Mouse (Mus musculus): ENCODE results near the gene Camta2. TPM values are rescaled to one million over a fixed set of nuclear protein-coding genes. Genes with fewer than 3 reads are reported as not detected.
A peak's percentile ranks its signal among the peaks of the same experiment; 100 is the strongest.

Gene Camta2
- polyA plus RNA-seq, 1 experiment from 2014 or later = 4.4 TPM

GRCm38 (mm10) chr11:70668335-70668770 is 19.6 kb downstream of the Camta2 start:
- Histone ChIP-seq H3K36me3 (replicated peaks; ENCODE audit: control insufficient read depth, insufficient read depth, low read depth, low read length) (peaks cover 4% of the 10 kb centered on the region), H3K27ac (replicated peaks; ENCODE audit: low read depth, low read length) (peak overlapping the region; percentile 77), H3K27me3 (ENCODE audit: control insufficient read depth, insufficient read depth, low read length) (no peaks in the 10 kb centered on the region), H3K4me3 (ENCODE audit: low read depth, low read length) (peak overlapping the region; percentile 51), H3K9me3 (replicated peaks; ENCODE audit: control insufficient read depth, low read length) (no peaks in the 10 kb centered on the region), H3K4me2 (ENCODE audit: low read depth, low read length) (peak overlapping the region; percentile 71), H3K9ac (replicated peaks; ENCODE audit: low read length) (peak overlapping the region; percentile 59), H3K4me1 (ENCODE audit: control insufficient read depth, insufficient read depth, low read length) (no peaks in the 10 kb centered on the region)
- 2% methylated on average over 15 of the region's 15 CpGs for WGBS
- peak; percentile 54 for ATAC-seq (replicated peaks; ENCODE audit: insufficient number of reproducible peaks, low FRiP score, low TSS enrichment, low read depth)
- no peak for DNase-seq (ENCODE audit: low spot score)

DNA sequence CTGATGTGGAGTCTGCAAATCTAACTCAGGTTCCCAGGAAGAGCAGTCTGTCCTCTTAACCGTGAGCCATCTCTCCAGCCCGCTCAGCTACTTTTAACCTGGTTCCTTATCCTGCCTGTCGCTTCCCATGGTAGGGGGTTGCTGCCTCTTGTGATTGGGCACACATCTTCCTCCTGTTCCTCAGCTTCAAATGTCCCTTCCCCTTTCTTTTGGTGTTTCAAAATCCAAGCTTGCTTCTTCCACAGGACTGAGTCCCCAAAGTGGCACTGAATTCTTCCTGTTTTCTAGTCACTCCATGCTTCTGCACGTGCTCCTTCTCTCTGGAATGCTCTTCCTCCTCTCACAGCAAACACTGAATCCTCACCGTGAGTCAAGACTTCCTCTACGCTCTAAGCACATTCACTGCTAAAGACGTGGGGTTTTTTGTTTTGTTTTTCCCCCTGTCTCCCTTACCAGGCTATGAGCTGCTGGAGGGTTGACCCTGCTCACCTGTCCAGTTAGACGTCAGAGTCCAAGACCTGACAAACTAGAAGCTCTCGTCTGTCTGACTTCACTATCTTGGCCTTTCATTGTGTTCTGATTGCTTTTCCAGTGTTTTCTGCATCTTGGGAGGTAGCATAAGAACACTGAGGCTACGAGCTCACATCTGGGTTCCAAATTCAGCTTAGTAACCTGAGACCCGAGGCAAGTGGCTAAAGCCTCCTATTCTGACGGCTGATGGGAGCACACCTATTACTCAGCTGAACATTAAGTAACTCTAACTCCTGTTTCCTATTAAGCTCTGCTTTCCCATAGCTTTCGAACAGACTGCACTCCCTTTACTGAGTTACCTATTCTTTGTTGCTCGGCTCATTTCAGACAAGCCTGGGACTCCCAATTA is 20.4 kb downstream of the Camta2 start:
- Histone ChIP-seq H3K4me3 (ENCODE audit: low read depth, low read length) (peak overlapping the region; percentile 51), H3K27me3 (ENCODE audit: control insufficient read depth, insufficient read depth, low read length) (no peaks in the 10 kb centered on the region), H3K9ac (replicated peaks; ENCODE audit: low read length) (peak overlapping the region; percentile 59), H3K27ac (replicated peaks; ENCODE audit: low read depth, low read length) (peak overlapping the region; percentile 77), H3K4me2 (ENCODE audit: low read depth, low read length) (peak overlapping the region; percentile 71), H3K9me3 (replicated peaks; ENCODE audit: control insufficient read depth, low read length) (no peaks in the 10 kb centered on the region), H3K4me1 (ENCODE audit: control insufficient read depth, insufficient read depth, low read length) (no peaks in the 10 kb centered on the region), H3K36me3 (replicated peaks; ENCODE audit: control insufficient read depth, insufficient read depth, low read depth, low read length) (peaks cover 4% of the 10 kb centered on the region)
- ATAC-seq (replicated peaks; ENCODE audit: insufficient number of reproducible peaks, low FRiP score, low TSS enrichment, low read depth) = no peak
- peak; percentile 62 for DNase-seq (ENCODE audit: low spot score)
- 56% methylated on average over 14 of the region's 14 CpGs for WGBS

GRCm38 (mm10) chr11:70666687-70667086 is 21.2 kb downstream of the Camta2 start:
- ATAC-seq (replicated peaks; ENCODE audit: insufficient number of reproducible peaks, low FRiP score, low TSS enrichment, low read depth) (no peak), DNase-seq (ENCODE audit: low spot score) (no peak)
- Histone ChIP-seq H3K36me3 (replicated peaks; ENCODE audit: control insufficient read depth, insufficient read depth, low read depth, low read length) (peaks cover 7% of the 10 kb centered on the region), H3K9me3 (replicated peaks; ENCODE audit: control insufficient read depth, low read length) (no peaks in the 10 kb centered on the region), H3K27me3 (ENCODE audit: control insufficient read depth, insufficient read depth, low read length) (no peaks in the 10 kb centered on the region), H3K4me3 (ENCODE audit: low read depth, low read length) (no peak overlapping the region), H3K4me2 (ENCODE audit: low read depth, low read length) (no peak overlapping the region), H3K9ac (replicated peaks; ENCODE audit: low read length) (no peak overlapping the region), H3K4me1 (ENCODE audit: control insufficient read depth, insufficient read depth, low read length) (no peaks in the 10 kb centered on the region), H3K27ac (replicated peaks; ENCODE audit: low read depth, low read length) (no peak overlapping the region)
- 94% methylated on average over 8 of the region's 8 CpGs for WGBS

- no peak for ATAC-seq (replicated peaks; ENCODE audit: insufficient number of reproducible peaks, low FRiP score, low TSS enrichment, low read depth)
- no peak overlapping the region for H3K27ac ChIP-seq (replicated peaks; ENCODE audit: low read depth, low read length)
- H3K9me3 ChIP-seq (replicated peaks; ENCODE audit: control insufficient read depth, low read length) = no peaks in the 10 kb centered on the region
- H3K4me2 ChIP-seq (ENCODE audit: low read depth, low read length) = no peak overlapping the region
- WGBS = 89% methylated on average over 9 of the region's 9 CpGs
- no peak for DNase-seq (ENCODE audit: low spot score)
- no peak overlapping the region for H3K9ac ChIP-seq (replicated peaks; ENCODE audit: low read length)
- no peaks in the 10 kb centered on the region for H3K4me1 ChIP-seq (ENCODE audit: control insufficient read depth, insufficient read depth, low read length)
- no peak overlapping the region for H3K4me3 ChIP-seq (ENCODE audit: low read depth, low read length)
- peaks cover 7% of the 10 kb centered on the region for H3K36me3 ChIP-seq (replicated peaks; ENCODE audit: control insufficient read depth, insufficient read depth, low read depth, low read length)
- no peaks in the 10 kb centered on the region for H3K27me3 ChIP-seq (ENCODE audit: control insufficient read depth, insufficient read depth, low read length)
Observed at GRCm38 (mm10) chr11:70664741-70665140, 23.2 kb downstream of the Camta2 start.

GRCm38 (mm10) chr11:70663957-70664356 is 23.9 kb downstream of the Camta2 start:
- Histone ChIP-seq H3K4me1 (ENCODE audit: control insufficient read depth, insufficient read depth, low read length) (no peaks in the 10 kb centered on the region), H3K27me3 (ENCODE audit: control insufficient read depth, insufficient read depth, low read length) (no peaks in the 10 kb centered on the region), H3K9ac (replicated peaks; ENCODE audit: low read length) (no peak overlapping the region), H3K36me3 (replicated peaks; ENCODE audit: control insufficient read depth, insufficient read depth, low read depth, low read length) (peaks cover 7% of the 10 kb centered on the region), H3K9me3 (replicated peaks; ENCODE audit: control insufficient read depth, low read length) (no peaks in the 10 kb centered on the region), H3K27ac (replicated peaks; ENCODE audit: low read depth, low read length) (no peak overlapping the region), H3K4me3 (ENCODE audit: low read depth, low read length) (no peak overlapping the region), H3K4me2 (ENCODE audit: low read depth, low read length) (no peak overlapping the region)
- no peak for DNase-seq (ENCODE audit: low spot score)
- no peak for ATAC-seq (replicated peaks; ENCODE audit: insufficient number of reproducible peaks, low FRiP score, low TSS enrichment, low read depth)
- 93% methylated on average over 6 of the region's 6 CpGs for WGBS

- Histone ChIP-seq H3K36me3 (replicated peaks; ENCODE audit: control insufficient read depth, insufficient read depth, low read depth, low read length) (peaks cover 7% of the 10 kb centered on the region), H3K9ac (replicated peaks; ENCODE audit: low read length) (no peak overlapping the region), H3K4me2 (ENCODE audit: low read depth, low read length) (no peak overlapping the region), H3K27me3 (ENCODE audit: control insufficient read depth, insufficient read depth, low read length) (no peaks in the 10 kb centered on the region), H3K4me3 (ENCODE audit: low read depth, low read length) (no peak overlapping the region), H3K27ac (replicated peaks; ENCODE audit: low read depth, low read length) (no peak overlapping the region), H3K4me1 (ENCODE audit: control insufficient read depth, insufficient read depth, low read length) (no peaks in the 10 kb centered on the region), H3K9me3 (replicated peaks; ENCODE audit: control insufficient read depth, low read length) (no peaks in the 10 kb centered on the region)
- DNase-seq (ENCODE audit: low spot score) (no peak), ATAC-seq (replicated peaks; ENCODE audit: insufficient number of reproducible peaks, low FRiP score, low TSS enrichment, low read depth) (no peak)
- 90% methylated on average over 8 of the region's 8 CpGs for WGBS
Observed at GRCm38 (mm10) chr11:70663101-70663500, 24.8 kb downstream of the Camta2 start.

DNA sequence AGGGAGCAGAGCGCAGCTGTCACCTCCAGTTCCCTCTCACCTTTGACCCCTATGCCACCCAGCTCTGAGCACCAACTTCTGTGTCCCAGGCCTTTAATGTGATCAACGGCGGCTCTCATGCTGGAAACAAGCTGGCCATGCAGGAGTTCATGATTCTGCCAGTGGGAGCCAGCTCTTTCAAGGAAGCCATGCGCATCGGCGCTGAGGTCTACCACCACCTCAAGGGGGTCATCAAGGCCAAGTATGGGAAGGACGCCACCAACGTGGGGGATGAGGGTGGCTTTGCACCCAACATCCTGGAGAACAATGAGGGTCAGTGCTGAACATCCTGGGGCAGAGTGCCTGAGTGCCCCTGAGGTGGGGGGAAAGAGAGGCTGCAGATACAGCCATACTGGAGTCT is 27.3 kb downstream of the Camta2 start:
- Histone ChIP-seq H3K4me1 (ENCODE audit: control insufficient read depth, insufficient read depth, low read length) (peaks cover 7% of the 10 kb centered on the region), H3K4me3 (ENCODE audit: low read depth, low read length) (no peak overlapping the region), H3K36me3 (replicated peaks; ENCODE audit: control insufficient read depth, insufficient read depth, low read depth, low read length) (peaks cover 7% of the 10 kb centered on the region), H3K4me2 (ENCODE audit: low read depth, low read length) (no peak overlapping the region), H3K9me3 (replicated peaks; ENCODE audit: control insufficient read depth, low read length) (no peaks in the 10 kb centered on the region), H3K27ac (replicated peaks; ENCODE audit: low read depth, low read length) (no peak overlapping the region), H3K27me3 (ENCODE audit: control insufficient read depth, insufficient read depth, low read length) (no peaks in the 10 kb centered on the region), H3K9ac (replicated peaks; ENCODE audit: low read length) (no peak overlapping the region)
- DNase-seq (ENCODE audit: low spot score) = no peak
- WGBS = 89% methylated on average over 8 of the region's 8 CpGs
- ATAC-seq (replicated peaks; ENCODE audit: insufficient number of reproducible peaks, low FRiP score, low TSS enrichment, low read depth) = no peak

DNA sequence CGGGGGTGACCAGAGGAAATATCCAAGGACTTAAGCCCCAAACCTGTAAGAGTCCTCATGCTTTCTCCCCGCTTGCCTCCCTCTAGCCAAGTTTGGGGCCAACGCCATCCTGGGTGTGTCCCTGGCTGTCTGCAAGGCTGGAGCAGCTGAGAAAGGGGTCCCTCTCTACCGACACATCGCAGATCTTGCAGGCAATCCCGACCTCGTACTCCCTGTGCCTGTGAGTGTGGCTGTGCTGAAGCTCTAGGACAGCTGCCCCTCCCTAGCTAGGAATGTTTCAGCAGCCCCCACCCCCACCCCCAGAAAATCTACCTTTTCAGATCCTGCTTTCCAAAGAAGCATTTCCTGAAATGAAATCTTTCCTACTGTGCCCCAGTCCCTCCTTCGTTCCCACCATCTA is 29.0 kb downstream of the Camta2 start:
- 71% methylated on average over 8 of the region's 8 CpGs for WGBS

More for the DNA sequence above, 29.0 kb downstream of the Camta2 start:
- Histone ChIP-seq H3K9ac (replicated peaks; ENCODE audit: low read length) (no peak overlapping the region), H3K4me3 (ENCODE audit: low read depth, low read length) (no peak overlapping the region), H3K27ac (replicated peaks; ENCODE audit: low read depth, low read length) (no peak overlapping the region), H3K27me3 (ENCODE audit: control insufficient read depth, insufficient read depth, low read length) (no peaks in the 10 kb centered on the region), H3K4me2 (ENCODE audit: low read depth, low read length) (no peak overlapping the region), H3K4me1 (ENCODE audit: control insufficient read depth, insufficient read depth, low read length) (peaks cover 7% of the 10 kb centered on the region), H3K9me3 (replicated peaks; ENCODE audit: control insufficient read depth, low read length) (no peaks in the 10 kb centered on the region), H3K36me3 (replicated peaks; ENCODE audit: control insufficient read depth, insufficient read depth, low read depth, low read length) (peaks cover 3% of the 10 kb centered on the region)
- no peak for ATAC-seq (replicated peaks; ENCODE audit: insufficient number of reproducible peaks, low FRiP score, low TSS enrichment, low read depth)
- DNase-seq (ENCODE audit: low spot score) = no peak

Data from embryonic facial prominence, embryonic 11.5 days (tissue).